Mouse (Mus musculus) spleen, postnatal 14 days (tissue): ENCODE measurements around the gene Ift43.

ENCODE experiments used
- DNase-seq, 2 experiments: peaks; one replicate each; pipeline ENCODE4 v3.0.0; 2021 to 2022; ENCODE audit warnings: low spot score in 2 of 2

Ift43 gene

DNA sequence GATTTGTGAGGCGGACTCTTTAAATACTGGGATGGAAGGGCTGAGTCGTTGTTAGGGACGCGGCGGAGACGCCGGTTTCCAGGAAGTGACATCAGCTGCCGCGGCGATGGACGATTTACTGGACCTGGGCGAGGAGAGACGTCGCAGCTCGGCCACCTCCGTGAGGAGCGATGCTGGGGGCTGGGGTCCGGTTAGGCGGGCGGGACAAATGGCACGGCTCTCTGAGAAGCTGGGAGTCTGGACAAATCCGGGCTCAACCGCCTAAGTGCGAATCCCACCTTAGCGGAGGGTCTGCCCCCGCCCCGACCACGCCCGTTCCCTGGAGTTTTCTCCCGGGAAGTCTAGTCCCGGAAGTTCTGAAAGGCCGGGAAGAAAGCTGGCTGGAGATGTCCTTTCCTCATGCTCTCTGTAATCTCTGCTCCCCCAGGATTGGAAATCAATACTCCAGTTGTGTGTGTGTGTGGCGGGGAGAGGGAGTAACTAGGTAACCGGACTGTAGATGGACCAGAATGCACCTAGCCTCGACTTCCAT is at the start of gene Ift43:
Ift43 (plus strand) TSS at position 61 of the 532 bp plus-strand sequence.
- DNase-seq, result peak in 1 of 2 experiments; percentile 17

- no peak for DNase-seq
Measured at GRCm38 (mm10) chr12:86035586-86035985, 46.8 kb upstream of the Ift43 start.

DNA sequence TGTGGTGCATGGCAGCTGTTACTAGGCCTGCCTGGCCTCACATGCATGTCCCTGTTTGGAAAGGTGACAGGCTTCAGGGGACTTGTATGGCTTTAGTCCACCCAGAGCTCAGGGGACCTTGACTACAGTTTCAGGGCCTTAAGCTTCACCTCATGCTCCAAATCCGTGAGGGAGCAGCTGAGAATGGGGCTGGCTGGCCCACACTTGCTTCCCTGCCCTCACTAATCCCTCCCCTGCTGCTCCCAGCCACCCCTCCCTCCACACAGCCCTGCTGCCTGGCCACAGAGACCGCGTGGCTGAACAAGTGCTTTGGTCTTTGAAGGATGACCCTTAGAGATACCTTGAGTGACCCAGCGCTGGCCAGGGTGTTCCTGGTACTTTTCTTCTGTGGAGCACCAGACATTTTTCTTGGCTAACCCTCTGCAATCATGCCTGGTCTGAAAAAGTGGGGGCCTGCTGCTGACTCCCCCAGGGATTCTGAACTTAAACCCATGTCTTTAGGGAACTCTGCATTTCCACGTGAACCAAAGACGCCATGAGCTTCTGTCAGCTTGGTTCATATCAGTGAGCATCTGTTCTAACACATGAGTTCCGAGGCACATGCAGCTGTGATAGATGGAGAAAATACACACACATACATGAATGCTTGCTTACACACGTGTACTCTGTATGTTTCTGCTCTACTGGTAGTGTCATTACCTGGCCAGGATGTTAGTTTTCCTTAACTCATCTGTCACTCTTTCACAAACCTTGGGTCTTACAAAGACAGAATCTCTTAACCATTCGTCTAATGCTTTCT is 45.8 kb upstream of the Ift43 start:
- DNase-seq, result no peak

- no peak for DNase-seq
Measured at GRCm38 (mm10) chr12:86037235-86037921, 45.0 kb upstream of the Ift43 start.

- DNase-seq, result no peak
Measured at GRCm38 (mm10) chr12:86039078-86039477, 43.3 kb upstream of the Ift43 start.

DNA sequence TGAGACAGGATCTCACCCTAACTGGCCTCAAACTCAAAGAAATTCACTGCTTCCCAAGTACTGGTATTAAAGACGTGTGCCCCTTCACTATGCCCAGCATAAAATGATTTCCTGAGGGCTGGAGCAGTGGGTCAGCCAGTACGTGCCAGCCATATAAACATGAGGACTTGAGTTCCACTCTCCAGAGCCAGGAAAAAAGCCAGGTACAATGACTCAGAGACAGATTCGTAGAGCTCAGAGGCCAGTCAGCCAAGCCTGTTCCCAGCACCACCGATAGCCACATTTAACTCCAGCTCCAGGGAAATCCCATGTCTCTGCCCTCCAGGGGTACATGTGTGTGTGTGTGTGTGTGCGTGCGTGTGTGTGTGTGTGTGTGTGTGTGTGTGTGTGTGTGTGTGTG is 42.6 kb upstream of the Ift43 start:
- DNase-seq, result no peak

DNA sequence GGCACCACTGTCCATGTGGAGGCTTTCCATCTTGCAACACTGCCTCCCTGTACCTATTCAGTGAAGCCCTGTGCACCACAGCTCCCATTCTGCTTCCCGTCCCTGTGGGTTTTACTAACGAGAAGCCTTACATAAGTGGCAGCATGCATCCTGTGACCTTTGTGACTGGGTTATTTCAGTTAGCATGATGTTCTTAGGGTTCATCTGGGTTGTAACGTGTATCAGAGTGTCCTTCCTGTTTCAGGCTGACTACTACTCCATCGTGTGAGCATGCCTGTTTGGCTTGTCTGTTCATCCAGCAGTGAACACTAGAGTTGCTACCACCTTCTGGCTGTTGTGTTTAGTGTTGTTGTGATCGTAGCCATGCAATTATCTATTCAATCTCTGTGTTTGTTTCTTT is 36.2 kb upstream of the Ift43 start:
- DNase-seq, result no peak

DNA sequence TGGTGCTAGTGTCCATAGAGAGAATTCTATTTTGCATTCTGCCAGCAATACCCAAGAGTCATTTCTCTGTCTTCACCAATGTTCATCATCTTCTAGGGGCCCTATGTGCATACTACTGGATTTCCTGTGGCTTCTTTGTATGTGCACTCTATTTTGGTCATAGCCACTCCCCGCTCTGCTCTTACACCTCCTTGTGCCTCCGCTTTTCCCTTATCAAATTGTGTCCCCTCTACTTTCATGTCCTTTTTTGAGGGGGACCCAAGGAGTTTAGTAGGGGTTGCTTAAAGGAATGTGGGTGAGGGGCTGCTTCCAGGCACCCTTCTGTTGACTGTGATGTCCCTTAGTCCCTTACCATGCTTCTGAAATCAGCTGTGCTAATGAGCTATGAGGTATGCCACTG is 35.6 kb upstream of the Ift43 start:
- no peak for DNase-seq

DNA sequence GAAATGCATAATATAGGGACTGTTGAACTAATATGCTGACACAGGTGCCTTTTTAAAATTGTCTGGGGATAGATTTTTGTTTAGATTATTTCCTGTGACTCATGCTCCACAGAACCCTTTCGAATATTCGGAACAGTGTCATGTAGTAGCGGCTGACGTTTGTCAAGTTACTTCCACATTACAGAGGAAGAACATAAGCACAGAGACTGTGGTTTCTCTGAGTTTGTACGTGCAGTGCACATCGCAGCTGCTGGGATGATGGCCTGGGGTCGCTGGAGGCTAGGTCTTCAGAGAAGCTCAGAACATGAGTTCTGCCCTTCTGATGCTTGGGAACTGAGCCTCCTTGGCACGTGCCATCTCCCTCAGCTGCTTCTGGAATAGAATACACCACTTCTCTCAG is 35.0 kb upstream of the Ift43 start:
- no peak for DNase-seq

- DNase-seq, result no peak
Measured at GRCm38 (mm10) chr12:86049813-86050212, 32.5 kb upstream of the Ift43 start.

- no peak for DNase-seq
Measured at GRCm38 (mm10) chr12:86051477-86051876, 30.9 kb upstream of the Ift43 start.

DNA sequence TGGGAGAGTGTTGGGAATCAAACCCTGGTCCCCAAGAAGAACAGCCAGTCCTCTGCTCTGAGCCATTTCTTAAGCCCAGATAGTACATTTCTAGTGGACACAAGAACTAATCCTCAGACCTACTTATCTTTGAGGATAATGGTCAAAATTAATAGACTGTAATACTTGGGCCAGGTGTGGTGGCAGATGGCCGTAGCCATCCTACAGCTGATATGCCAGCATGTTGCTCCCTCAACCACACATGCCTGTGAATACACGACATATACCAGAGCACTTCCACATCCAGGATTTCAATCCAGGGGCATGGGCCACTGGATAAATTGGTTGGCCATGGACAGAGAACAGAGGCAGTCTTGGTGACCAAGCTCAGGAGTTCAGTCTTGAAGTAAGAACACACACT is 27.0 kb upstream of the Ift43 start:
- no peak for DNase-seq

DNA sequence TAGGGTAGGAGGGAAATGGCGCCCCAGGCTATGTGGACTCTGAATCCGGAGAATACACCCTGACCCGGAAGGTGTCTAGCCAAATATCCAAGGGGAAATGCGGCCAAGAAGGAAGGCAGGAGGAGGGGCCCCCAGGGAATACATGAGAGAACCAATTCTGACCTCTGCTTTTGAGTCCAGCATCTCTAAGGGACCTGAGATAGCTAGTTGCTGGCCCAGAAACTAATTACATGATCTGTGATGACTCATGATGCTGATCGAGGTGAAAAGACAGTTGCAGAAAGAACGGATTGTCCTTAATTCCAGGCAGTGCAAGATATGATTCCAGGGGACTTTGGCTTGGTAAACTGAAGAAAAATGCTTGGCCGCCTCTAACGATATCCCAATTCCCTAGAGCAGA is 25.4 kb upstream of the Ift43 start:
- DNase-seq, result no peak

DNA sequence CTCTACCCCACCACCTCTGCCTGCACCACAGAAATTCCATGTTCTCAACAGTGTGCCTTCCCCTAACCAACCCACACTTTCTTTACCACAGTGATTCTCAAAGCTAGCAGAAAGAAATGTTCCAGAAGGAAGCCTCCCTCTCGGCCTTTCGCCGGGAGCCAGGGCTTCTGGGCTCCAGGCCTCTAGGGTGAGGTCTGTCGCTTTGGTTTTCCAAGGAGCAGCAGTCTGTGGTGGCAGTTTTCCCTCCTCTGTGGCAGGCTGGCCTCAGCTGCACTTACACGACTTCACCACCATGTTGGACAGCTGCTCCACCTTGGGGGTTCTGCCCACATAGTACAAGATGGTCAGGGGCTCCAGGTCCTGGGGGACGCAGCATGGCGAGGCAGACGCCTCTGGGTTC is 24.8 kb upstream of the Ift43 start:
- DNase-seq, result no peak

- no peak for DNase-seq
Measured at GRCm38 (mm10) chr12:86059341-86059740, 23.0 kb upstream of the Ift43 start.

DNA sequence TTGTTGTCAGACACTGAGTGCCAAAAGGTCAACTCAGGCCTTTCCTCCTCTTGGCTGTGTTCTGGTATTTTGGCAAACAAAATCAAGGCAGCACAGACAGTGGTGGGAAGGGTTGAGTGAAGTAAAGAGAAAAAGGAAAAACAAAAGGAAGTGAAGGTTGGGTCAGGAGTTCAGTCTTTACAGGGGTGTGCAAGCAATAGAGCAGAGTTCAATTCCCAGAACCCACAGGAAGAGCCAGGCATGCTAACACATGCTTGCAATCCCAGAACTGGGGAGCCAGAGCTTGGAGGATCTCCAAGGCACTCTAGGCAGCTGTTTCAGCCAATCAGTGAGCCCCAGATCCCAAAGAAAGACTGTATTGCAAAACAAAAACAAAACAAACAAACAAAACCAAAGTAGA is 17.5 kb upstream of the Ift43 start:
- DNase-seq, result no peak

DNA sequence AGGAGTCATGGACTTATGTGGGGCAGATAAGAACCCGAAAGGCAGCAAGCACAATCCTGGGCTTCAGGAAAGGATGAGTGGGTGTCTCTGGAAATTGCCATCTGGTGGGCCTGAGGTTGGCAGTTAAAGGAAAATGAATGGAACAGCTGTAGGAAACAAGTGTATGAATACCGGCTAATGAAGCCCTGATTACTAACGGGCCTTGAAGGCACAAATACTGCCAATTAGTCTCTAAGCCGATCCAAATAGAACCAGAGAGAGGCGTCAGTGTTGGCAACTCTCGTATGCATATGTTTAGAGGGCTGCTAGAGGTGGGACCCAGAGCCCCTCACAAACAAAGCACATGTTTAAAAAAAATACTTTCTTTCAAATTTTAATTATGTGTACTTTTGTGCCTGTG is 10.9 kb upstream of the Ift43 start:
- DNase-seq, result no peak

GRCm38 (mm10) chr12:86074681-86075080 is 7.7 kb upstream of the Ift43 start:
- no peak for DNase-seq

GRCm38 (mm10) chr12:86075358-86075757 is 7.0 kb upstream of the Ift43 start:
- no peak for DNase-seq

- DNase-seq, result no peak
Measured at GRCm38 (mm10) chr12:86076321-86076901, 5.9 kb upstream of the Ift43 start.

DNA sequence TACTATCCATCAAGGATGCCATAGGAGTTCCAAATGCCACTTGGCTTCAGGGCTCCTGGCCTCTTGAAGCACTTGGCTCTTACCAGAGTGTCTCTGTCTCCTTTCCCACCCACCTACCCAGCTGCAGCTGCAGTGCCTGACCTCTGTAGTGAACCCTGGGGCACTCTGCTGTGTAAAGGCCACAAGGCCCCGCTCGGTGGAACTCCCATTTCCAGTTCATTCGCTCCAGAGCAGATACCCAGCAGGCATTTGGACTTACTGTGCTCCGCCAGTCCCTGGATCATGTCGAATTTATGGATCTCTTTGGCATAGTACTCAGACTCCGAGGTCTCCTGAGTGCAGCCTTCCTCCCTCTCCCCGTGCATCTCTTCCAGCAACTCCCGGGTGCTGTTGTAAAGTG is 5.0 kb upstream of the Ift43 start:
- DNase-seq, result no peak

DNA sequence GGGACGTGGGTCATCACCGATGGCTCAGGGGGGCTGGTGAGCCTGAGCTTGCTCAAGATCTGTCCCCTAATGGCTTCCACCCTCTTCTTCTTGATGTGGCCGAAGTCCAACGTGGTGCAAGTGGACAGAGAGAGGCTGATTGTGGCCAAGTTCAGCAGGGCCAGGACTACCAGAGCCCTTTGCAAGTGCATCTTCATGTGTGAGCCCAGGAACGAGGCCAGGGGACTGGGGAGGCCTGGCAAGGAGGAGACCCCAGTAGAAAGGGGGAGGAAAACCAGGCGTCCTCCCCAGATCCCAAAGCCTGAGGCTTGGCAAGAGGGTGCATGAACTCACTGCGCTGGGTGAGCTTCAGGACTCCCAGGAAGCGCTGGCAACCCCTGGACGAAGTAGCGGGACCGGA is 4.6 kb upstream of the Ift43 start:
- DNase-seq, result no peak

- no peak for DNase-seq
Measured at GRCm38 (mm10) chr12:86078176-86078552, 4.2 kb upstream of the Ift43 start.
